Mouse (Mus musculus) layer of hippocampus, adult 11-12 months (tissue): ENCODE measurements around the gene Rpp25.

Source experiments
- DNase-seq: peaks from one replicate; pipeline ENCODE4 v3.0.0; 2022; ENCODE audit warnings: low spot score

The Rpp25 gene

GRCm38 (mm10) chr9:57503622-57504380, at the start of gene Rpp25:
Gene Rpp25 (plus strand): TSS chr9:57504026.
- no peak for DNase-seq

- no peak for DNase-seq
Measured at GRCm38 (mm10) chr9:57459707-57460106, 44.1 kb upstream of the Rpp25 start.

DNA sequence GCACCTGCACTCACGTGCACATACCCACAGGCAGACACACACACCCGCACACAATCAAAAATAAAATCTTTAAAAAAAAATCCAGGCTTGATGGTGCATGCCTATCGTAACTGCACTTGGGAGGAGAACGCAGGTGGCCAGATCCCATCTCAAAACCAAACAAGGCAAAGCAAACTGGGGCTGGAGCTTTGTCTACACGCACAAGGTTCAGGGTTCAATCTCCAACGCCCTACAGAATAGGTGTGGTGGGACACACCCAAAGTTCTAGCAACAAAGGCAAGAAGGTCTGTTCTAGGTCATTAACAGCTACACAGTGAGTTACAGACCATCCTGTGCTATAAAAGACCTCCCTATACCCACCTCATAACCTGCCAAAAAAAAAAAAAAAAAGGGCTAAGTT, 41.0 kb upstream of the Rpp25 start:
- DNase-seq = no peak

- DNase-seq = no peak
Measured at GRCm38 (mm10) chr9:57466101-57466500, 37.7 kb upstream of the Rpp25 start.

GRCm38 (mm10) chr9:57467271-57467771, 36.5 kb upstream of the Rpp25 start:
- peak; percentile 62 for DNase-seq

DNA sequence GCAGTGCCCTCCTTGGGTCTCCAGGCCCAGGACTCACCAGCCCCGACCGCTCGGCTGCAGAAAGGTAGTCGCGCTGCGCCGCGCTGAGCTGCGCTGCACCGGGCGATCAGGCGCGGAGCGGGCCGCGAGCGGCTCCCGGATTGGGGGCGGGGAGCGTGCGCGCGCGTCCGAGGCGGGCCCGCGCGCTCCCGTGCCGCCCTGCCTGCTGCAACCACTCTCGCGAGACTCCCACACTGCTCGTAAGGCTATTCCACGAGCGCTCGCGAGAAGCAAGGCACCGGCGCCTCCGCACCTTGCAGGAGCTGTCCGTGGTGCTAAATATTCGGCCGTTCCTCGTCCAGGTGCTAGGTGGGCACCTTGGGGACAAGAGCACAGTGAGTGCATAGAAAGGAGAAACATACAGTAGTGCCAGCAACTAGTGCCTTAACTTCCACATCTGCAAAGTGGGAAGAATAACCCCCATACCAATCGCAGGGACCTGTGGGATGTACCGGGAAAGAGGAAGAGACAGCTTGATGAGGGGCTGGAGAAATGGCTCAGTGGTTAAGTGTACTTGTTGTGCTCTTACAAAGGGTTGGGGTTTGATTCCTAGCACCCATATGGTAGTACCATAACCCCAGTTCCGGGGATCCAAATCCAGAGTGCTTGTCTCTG, 35.8 kb upstream of the Rpp25 start, which contains the start of gene Scamp5:
TSS of gene Scamp5 (minus strand) at position 165 of the 654 bp plus-strand sequence.
- DNase-seq = peak; percentile 92

DNA sequence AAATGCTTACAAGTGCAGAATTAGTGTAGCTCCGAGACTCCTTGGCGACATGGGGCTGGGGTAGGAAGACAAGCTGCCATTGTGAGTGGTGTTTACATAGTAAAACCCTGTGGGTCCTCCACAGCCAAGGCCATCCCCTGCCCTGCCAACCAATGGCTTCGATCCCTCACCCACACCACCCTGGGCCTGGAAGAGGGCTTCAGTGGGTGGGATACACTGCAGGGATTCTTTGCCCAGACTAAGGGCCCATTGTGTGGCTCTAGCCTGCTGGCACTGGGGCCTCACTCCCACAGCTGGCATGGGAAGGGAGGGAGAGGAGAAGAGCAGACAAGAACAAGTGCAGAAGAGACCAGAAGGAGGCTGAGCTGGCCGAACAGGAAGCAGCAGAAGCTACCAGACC, 34.9 kb upstream of the Rpp25 start:
- peak; percentile 78 for DNase-seq

GRCm38 (mm10) chr9:57485774-57486173, 18.1 kb upstream of the Rpp25 start:
- DNase-seq = peak; percentile 81

- DNase-seq = no peak
Measured at GRCm38 (mm10) chr9:57487807-57488206, 16.0 kb upstream of the Rpp25 start.

GRCm38 (mm10) chr9:57493532-57493931, 10.3 kb upstream of the Rpp25 start:
- DNase-seq = no peak

GRCm38 (mm10) chr9:57494970-57495369, 8.9 kb upstream of the Rpp25 start:
- DNase-seq = no peak

DNA sequence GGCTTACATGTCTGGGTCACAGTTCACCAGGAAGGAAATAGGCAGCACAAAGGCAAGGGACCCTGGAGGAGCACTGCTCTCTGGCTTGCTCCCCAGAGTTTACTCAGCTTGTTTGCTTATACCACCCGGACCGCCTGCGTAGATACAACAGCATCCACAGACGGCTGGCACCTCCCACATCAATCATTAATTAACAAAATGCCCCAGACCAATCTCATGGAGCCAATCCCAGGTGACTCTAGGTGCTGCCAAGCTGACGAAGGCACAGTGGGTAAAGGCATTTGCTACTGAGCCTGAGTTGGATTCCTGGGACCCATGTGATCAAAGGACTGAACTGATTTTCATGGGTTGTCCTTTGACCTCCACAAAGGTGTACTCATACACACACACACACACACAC, 6.6 kb upstream of the Rpp25 start:
- no peak for DNase-seq

DNA sequence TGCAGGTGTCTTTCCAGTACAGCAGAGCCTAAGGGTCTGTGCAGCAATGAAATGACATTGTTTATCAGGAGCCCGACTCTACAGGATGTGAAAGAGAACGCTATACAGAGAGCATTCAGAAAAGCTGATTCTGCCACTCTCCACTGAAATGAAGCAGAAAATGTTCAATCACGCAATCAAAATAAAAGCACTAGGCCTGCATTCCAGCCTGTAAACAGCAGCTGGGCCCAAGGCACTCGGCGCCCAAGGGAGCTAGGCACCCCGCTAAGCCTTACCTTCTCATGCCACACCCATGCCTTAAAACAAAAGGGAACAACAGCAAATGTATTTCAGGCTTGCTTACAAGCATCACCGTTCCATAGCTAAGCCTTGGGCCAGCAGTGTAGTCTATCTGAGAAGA, 5.3 kb upstream of the Rpp25 start:
- DNase-seq = no peak

DNA sequence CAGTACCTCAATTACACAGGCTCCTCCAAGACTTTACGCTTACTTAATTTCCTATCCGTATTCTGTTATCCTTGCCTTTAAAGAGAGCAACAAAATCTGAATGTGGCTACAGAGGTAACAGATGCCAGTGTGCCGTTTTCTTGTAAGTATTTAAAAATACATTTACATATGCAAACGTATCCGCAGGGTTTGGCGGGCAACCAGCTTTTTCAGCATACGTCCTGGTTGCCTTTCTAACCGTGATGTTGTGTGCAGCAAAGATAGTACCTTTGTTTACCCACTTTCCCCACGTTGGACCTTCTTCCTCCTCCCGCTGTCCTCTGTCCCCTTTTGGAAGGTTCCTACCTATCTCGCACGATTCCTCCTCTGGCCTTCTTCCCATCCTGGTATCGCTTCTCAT, 2.4 kb upstream of the Rpp25 start:
- no peak for DNase-seq

DNA sequence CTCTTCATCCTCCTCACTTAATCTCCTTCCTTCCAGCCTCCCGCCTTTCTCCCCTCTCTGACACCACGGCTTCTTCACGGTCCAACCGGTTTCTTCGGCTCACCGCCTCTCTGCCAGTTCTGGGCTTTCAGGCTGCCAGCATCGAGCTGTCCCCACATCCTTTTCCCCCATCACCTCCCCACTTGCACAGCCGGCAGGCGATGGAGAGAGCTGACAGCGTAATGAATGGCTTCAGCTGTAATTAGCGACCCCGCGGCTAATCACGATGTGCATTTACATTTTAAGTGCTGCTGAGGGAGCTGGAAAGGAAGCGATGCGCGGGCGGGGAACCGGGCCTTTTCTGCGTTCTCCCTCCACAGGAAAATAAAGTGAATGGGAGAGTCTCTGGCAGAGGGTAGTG, 2.0 kb upstream of the Rpp25 start:
- no peak for DNase-seq

DNA sequence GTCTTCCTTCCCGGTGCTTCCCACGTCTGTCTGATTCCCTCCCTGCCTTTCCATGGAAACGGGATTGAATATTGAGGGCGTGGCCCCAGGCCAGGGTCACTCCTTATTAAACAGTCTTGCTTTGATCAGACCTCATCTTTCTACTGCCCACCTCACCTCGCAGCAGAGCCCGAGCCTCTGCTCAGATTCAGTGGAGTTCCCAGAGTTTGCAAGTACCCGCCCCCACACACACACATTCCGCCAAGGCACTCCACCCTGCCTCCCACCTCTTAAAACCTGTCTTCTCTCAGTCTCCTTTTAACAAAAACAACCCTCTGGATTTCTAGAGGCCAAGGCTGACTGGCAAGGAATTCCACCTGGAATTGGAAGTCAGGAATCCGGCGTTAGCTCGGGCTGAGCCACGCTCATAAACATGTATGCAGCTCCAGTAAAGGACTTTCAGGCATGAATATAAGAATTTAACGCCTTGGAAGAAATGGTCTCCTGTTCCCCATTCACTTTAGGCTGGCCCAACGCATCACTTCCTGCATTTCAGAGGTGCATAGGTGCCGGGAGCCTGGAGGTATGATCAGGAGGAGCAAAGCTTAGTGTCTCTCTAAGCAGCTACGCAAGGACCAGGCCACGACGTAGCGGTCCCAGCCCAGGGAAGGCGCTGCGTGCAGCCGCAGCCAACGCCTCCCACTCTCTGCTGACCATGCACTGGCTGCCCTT, 760 bp upstream of the Rpp25 start:
- no peak for DNase-seq

GRCm38 (mm10) chr9:57504381-57504700, 515 bp downstream of the Rpp25 start:
- DNase-seq = no peak

DNA sequence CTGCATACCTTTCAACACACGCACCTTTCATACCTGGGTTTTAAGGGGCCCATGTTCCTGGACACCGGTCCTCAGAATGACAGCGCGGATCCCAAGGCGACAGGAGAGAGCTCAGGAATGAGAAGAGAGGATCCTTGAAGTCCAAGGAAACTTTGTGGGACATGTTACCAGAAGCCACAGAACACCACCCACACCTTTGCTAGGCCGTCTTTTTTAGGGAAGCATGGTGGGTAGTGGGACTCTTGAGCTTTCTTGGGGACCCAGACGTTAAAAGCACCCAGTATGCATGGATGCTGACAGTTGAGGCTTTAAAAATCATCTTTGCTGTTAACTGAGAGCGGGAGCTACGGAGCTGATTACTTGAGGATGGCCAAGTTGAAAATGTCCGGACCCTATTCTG, 1.1 kb downstream of the Rpp25 start:
- DNase-seq = no peak

- DNase-seq = no peak
Measured at GRCm38 (mm10) chr9:57505700-57506099, 1.9 kb downstream of the Rpp25 start.

DNA sequence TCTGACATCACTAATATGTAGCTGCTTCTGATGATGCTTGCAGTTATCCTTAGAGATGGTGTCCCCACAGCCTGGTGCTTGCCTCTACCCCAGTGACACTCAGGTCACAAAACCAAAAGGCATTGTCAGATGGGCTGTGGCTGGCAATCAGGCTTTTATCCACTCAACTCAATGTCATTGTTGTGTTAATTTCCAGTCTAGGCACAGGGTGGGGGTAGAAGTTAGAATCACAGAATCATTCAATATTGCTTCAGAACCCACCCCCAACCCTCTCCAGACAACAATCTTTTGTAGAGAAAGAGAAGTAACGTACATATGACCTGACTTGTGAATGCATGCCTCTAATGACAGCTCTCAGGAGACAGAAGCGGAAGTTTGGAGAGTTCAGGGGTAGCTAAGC, 6.8 kb downstream of the Rpp25 start:
- DNase-seq = no peak

DNA sequence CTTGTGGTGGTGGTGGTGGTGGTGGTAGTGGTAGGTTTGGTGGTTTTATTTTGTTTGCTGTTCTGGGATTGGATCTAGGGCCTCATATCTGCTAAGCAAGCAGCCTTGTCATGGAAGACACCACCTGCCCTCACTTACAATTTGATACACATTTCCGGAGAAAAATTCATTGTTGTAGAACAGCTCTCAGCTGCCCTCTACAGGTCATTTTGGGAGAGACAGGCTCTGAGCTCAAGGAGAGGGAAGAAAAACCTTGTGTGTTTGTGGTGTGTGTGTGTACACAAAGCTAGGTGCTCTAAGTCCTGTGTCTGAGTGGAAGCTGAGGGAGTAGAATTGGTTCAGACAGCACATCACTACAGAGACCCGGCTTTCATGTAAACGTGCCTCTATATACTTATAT, 13.3 kb downstream of the Rpp25 start:
- peak; percentile 73 for DNase-seq

DNA sequence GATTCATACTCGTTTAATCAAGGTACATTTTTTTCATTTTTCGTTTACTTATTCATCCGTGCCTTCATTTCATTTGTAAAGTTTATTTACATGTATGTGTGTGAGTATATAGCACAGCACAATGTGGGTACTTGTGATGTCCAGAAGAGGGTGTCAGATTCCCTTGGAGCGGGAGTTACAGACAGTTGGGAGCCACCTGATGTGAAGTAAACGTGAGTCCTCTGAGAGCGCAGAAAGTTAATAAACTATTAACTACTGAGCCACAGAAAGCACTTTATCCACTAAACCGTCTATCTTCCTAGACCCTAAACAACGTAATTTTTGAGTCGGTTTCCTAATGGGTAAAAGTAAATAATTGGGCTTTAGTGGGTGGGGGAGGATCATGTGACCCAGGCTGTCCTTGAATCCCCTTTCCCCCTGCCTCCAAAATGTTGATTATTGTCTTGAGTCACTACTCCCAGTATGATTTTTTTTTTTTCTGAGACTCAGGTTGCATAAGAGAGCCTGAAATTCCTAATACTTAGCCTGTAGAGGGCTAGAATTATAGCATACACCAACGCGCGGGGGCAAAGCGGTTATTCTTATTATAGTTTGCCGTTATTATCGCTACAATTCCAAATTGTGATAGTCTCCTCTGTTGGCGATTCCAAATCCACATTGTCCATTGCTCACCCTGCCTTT, 16.7 kb downstream of the Rpp25 start:
- DNase-seq = no peak
